Mouse (Mus musculus) stomach, postnatal 0 days (tissue): Measurements from ENCODE around the gene Krt4. TPM values are rescaled to one million over a fixed set of nuclear protein-coding genes. Genes with fewer than 3 reads are reported as not detected.
A peak's percentile ranks its signal among the peaks of the same experiment; 100 is the strongest.

ENCODE experiments used
- ATAC-seq: fragments of 200-750 bp; cut with Nextera tagmentation; 2 replicates; pipeline ENCODE4 v1.8.0; 2017; ENCODE audit not compliant: low FRiP score, low TSS enrichment
- DNase-seq: peaks from one replicate; pipeline ENCODE4 v3.0.0-alpha.2; 2016; ENCODE audit warnings: low spot score
- H3K27ac ChIP-seq: fragments of 300-500 bp; sonication (generic); replicated peaks from 2 replicates; pipeline ENCODE4 v1.5.1; 2014; ENCODE audit warnings: mild to moderate bottlenecking, control low read depth
- H3K27me3 ChIP-seq: fragments of 300-500 bp; sonication (generic); 2 replicates; pipeline ENCODE4 v1.6.1; 2014; ENCODE audit warnings: low read length; ENCODE audit not compliant: control insufficient read depth, insufficient read depth
- H3K36me3 ChIP-seq: fragments of 300-500 bp; sonication (generic); 2 replicates; pipeline ENCODE4 v1.6.1; 2014; ENCODE audit warnings: low read length, mixed read lengths; ENCODE audit not compliant: control insufficient read depth, insufficient read depth
- H3K4me1 ChIP-seq: fragments of 300-500 bp; sonication (generic); replicated peaks from 2 replicates; pipeline ENCODE4 v1.6.1; 2014; ENCODE audit warnings: antibody characterized with exemption; ENCODE audit not compliant: control insufficient read depth, insufficient read depth
- H3K4me2 ChIP-seq: fragments of 300-500 bp; sonication (generic); replicated peaks from 2 replicates; pipeline ENCODE4 v1.6.1; 2014; ENCODE audit warnings: low read depth, mild to moderate bottlenecking, control low read depth, moderate library complexity
- H3K4me3 ChIP-seq: fragments of 300-500 bp; sonication (generic); 2 replicates; pipeline ENCODE4 v1.5.1; 2014; ENCODE audit warnings: low read depth, low read length, control low read depth
- H3K9ac ChIP-seq: fragments of 300-500 bp; sonication (generic); 2 replicates; pipeline ENCODE4 v1.6.1; 2014; ENCODE audit warnings: mild to moderate bottlenecking, low read length, control low read depth, mixed read lengths
- H3K9me3 ChIP-seq: fragments of 300-500 bp; sonication (generic); 2 replicates; pipeline ENCODE4 v1.6.1; 2016; ENCODE audit warnings: low read length; ENCODE audit not compliant: control insufficient read depth
- CTCF ChIP-seq: IDR thresholded peaks from 2 replicates; pipeline ENCODE4 v1.5.1; 2016; ENCODE audit warnings: antibody characterized with exemption, low read depth, mild to moderate bottlenecking, moderate library complexity
- EP300 ChIP-seq: optimal IDR thresholded peaks from 2 replicates; pipeline ENCODE3; 2016; ENCODE audit warnings: antibody characterized with exemption
- WGBS: fragments of 180-500 bp; shearing (Covaris S2); extraction: QIAGEN DNeasy Blood & Tissue Kit; methylation state at CpG from one replicate; pipeline ENCODE4 v1.1.7; 2014; 5-methylcytosine and 5-hydroxymethylcytosine counted together
- polyA plus RNA-seq: library from polyadenylated mRNA; unstranded; fragments of >200 nt; fragmentation: Nextera tagmentation; extraction: Ambion mirVana; gene quantifications from 2 replicates; pipeline ENCODE4 v1.2.1, GENCODE M21; 2015

The Krt4 gene
- polyA plus RNA-seq: 4,471 and 4,814 TPM in 2 replicates

- Histone ChIP-seq H3K9ac (no peak within 1 kb of the TSS), H3K36me3 (no peaks in the 10 kb centered on the region), H3K9me3 (no peaks in the 10 kb centered on the region), H3K4me1 (no peaks in the 10 kb centered on the region; the same call in 1 of the 2 replicates), H3K27me3 (no peaks in the 10 kb centered on the region), H3K4me3 (no peak within 1 kb of the TSS), H3K27ac (no peak within 1 kb of the TSS; the same call in 1 of the 2 replicates), H3K4me2 (no peak within 1 kb of the TSS; the same call in 1 of the 2 replicates)
- DNase-seq (no peak), ATAC-seq (no peak)
- 56% methylated on average over 11 of the region's 11 CpGs for WGBS
- TF ChIP-seq EP300 (no peak), CTCF (no peak)
Observed at GRCm38 (mm10) chr15:101924635-101925034, at the start of gene Krt4. Gene Krt4, minus strand, starts transcription at chr15:101924735.

- DNase-seq (peak; percentile 96), ATAC-seq (peak; percentile 19; the same call in 1 of the 2 replicates)
- Histone ChIP-seq H3K27ac (peak overlapping the region; percentile 99), H3K9ac (peak overlapping the region; percentile 55), H3K4me2 (peak overlapping the region; percentile 23), H3K9me3 (no peaks in the 10 kb centered on the region), H3K27me3 (no peaks in the 10 kb centered on the region), H3K4me1 (peaks cover 30% of the 10 kb centered on the region), H3K4me3 (no peak overlapping the region), H3K36me3 (no peaks in the 10 kb centered on the region)
- 12% methylated on average over 15 of the region's 15 CpGs for WGBS
- TF ChIP-seq CTCF (peak; percentile 99), EP300 (no peak)
Observed at GRCm38 (mm10) chr15:101973414-101974077, 49.0 kb upstream of the Krt4 start.

GRCm38 (mm10) chr15:101970536-101970935 lies 46.0 kb upstream of the Krt4 start:
- Histone ChIP-seq H3K27me3 (no peaks in the 10 kb centered on the region), H3K36me3 (no peaks in the 10 kb centered on the region), H3K4me3 (no peak overlapping the region), H3K4me2 (no peak overlapping the region), H3K9me3 (no peaks in the 10 kb centered on the region), H3K27ac (peak overlapping the region; percentile 69), H3K4me1 (peaks cover 9% of the 10 kb centered on the region), H3K9ac (no peak overlapping the region)
- DNase-seq (peak; percentile 75), ATAC-seq (no peak)
- WGBS: 11% methylated on average over 3 of the region's 6 CpGs
- peak; percentile 86 for TF ChIP-seq CTCF
- TF ChIP-seq EP300: no peak

- whole genome bisulfite sequencing: 48% methylated on average over 8 of the region's 8 CpGs
- DNase-seq (peak; percentile 91), ATAC-seq (peak; percentile 92)
- H3K4me3 ChIP-seq: no peak overlapping the region
- no peak overlapping the region for H3K9ac ChIP-seq
- H3K36me3 ChIP-seq: no peaks in the 10 kb centered on the region
- no peak for TF ChIP-seq CTCF
- no peak for TF ChIP-seq EP300
- H3K4me1 ChIP-seq: peaks cover 2% of the 10 kb centered on the region; the same call in 1 of the 2 replicates
- no peaks in the 10 kb centered on the region for H3K9me3 ChIP-seq
- no peak overlapping the region for H3K4me2 ChIP-seq
- peak overlapping the region; percentile 78 for H3K27ac ChIP-seq
- H3K27me3 ChIP-seq: no peaks in the 10 kb centered on the region
Observed at GRCm38 (mm10) chr15:101966808-101967207, 42.3 kb upstream of the Krt4 start.

GRCm38 (mm10) chr15:101958891-101959290 lies 34.4 kb upstream of the Krt4 start:
- no peak for TF ChIP-seq CTCF
- no peak for TF ChIP-seq EP300
- Histone ChIP-seq H3K36me3 (no peaks in the 10 kb centered on the region), H3K4me2 (no peak overlapping the region), H3K27ac (no peak overlapping the region), H3K4me1 (no peaks in the 10 kb centered on the region), H3K9ac (no peak overlapping the region), H3K9me3 (no peaks in the 10 kb centered on the region), H3K27me3 (no peaks in the 10 kb centered on the region), H3K4me3 (no peak overlapping the region)
- 88% methylated on average over 3 of the region's 3 CpGs for whole genome bisulfite sequencing
- DNase-seq: no peak
- ATAC-seq: no peak

GRCm38 (mm10) chr15:101954187-101954586 lies 29.7 kb upstream of the Krt4 start, which contains the start of gene Krt78:
Gene Krt78, minus strand, starts transcription at chr15:101954287.
- Histone ChIP-seq H3K4me2 (peak within 1 kb of the TSS; percentile 25), H3K9me3 (no peaks in the 10 kb centered on the region), H3K27me3 (no peaks in the 10 kb centered on the region), H3K9ac (no peak within 1 kb of the TSS), H3K27ac (peak within 1 kb of the TSS; percentile 89), H3K36me3 (no peaks in the 10 kb centered on the region), H3K4me1 (peaks cover 7% of the 10 kb centered on the region; the same call in 1 of the 2 replicates), H3K4me3 (no peak within 1 kb of the TSS)
- DNase-seq: no peak
- 73% methylated on average over 9 of the region's 9 CpGs for WGBS
- no peak for TF ChIP-seq CTCF
- TF ChIP-seq EP300: no peak
- ATAC-seq: no peak
